Mouse (Mus musculus) cortical plate, adult 2 months (tissue): Measurements from ENCODE around the gene Meox1. TPM values are rescaled to one million over a fixed set of nuclear protein-coding genes. Genes with fewer than 3 reads are reported as not detected.

Experiments
- H3K27ac ChIP-seq: fragments of 200-500 bp; 2 replicates; pipeline ENCODE4 v1.5.1; 2012; ENCODE audit warnings: low read length, control low read depth, inconsistent platforms; ENCODE audit not compliant: insufficient read depth
- H3K4me1 ChIP-seq: fragments of 200-500 bp; 2 replicates; pipeline ENCODE4 v1.6.1; 2011; ENCODE audit warnings: low read length; ENCODE audit not compliant: control insufficient read depth, insufficient read depth
- H3K4me3 ChIP-seq: fragments of 200-500 bp; 2 replicates; pipeline ENCODE4 v1.5.1; 2011; ENCODE audit warnings: mild to moderate bottlenecking, low read length, control low read depth; ENCODE audit not compliant: insufficient read depth
- CTCF ChIP-seq: fragments of 200-500 bp; IDR thresholded peaks from 2 replicates; pipeline ENCODE4 v1.5.1; 2011; ENCODE audit warnings: mild to moderate bottlenecking, control low read depth, low read length; ENCODE audit not compliant: insufficient read depth; ENCODE audit errors: extremely low read depth
- POLR2A ChIP-seq: fragments of 200-500 bp; IDR thresholded peaks from 2 replicates; pipeline ENCODE4 v1.6.1; 2011; ENCODE audit warnings: mild to moderate bottlenecking, low read length, control low read depth; ENCODE audit not compliant: insufficient read depth; ENCODE audit errors: extremely low read depth
- polyA plus RNA-seq: library from polyadenylated mRNA; depleted of rRNA; stranded (reverse); fragments of >200 nt; gene quantifications from 2 replicates; pipeline ENCODE4 v1.2.3, GENCODE M21; 2012

Meox1 gene
- polyA plus RNA-seq, 1 experiment: 0.29 TPM

DNA sequence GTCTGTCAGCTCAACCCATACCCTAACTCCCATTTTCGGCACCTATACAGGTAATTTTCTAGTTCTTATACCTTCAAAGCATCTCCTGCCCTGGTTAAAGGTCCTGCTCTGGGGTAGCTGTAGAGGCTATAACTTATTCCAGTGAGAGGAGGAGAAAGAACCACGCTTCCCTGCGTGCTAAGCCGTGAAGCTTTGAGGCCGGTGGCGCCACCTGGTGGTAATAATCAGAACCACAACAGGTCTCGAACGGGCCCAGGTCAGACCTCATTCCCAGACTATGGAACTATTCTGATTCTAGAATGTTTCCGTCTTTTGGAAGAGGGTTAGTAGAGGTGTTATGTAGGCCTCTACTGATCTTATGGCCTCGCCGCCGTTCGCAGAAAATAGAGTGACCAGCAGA, 10.9 kb upstream of the Meox1 start:
- H3K4me1 ChIP-seq: no peaks in the 10 kb centered on the region
- H3K4me3 ChIP-seq: no peak overlapping the region
- TF ChIP-seq POLR2A (no peak), CTCF (peak; percentile 84)
- no peak overlapping the region for H3K27ac ChIP-seq

DNA sequence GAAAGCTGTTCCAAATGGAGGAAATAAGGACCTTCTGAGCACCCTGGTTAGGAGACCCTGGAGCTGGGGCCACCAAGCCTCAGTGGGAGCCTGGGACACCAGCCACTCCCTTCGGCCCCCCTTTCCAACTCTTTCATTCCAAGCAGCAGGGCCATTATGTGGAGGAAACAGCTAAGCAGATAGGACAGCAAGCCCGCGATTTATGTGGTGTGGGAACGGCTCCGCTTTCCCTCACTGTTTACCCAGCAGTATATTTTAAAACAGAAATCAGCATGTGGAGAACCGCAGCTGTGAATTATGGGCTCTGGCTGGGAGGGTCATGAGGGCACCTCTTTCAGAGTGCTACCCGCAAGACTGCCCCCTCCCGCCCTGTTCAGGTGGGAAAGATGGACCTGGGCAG, 7.1 kb upstream of the Meox1 start:
- no peak overlapping the region for H3K4me3 ChIP-seq
- H3K4me1 ChIP-seq: no peaks in the 10 kb centered on the region
- TF ChIP-seq CTCF: no peak
- no peak for TF ChIP-seq POLR2A
- no peak overlapping the region for H3K27ac ChIP-seq

DNA sequence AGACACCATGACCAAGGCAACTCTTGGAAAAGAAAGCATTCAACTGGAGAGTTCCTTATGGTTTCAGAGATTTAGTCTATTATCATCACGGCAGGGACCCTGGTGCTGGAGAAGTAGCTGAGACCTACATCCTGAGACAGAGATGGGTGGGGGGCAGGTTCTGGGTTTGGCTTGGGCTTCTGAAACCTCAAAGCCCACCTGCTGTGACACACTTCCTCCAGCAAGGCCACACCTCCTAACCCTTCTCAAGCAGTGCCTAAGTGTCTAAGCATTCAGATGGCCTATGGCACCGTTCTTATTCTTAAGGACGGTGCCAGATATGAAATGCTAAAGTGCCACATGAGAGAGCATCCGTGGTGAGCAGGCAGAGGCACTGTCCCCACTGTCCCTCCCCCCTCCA, 4.2 kb upstream of the Meox1 start:
- Histone ChIP-seq H3K27ac (no peak overlapping the region), H3K4me3 (no peak overlapping the region), H3K4me1 (no peaks in the 10 kb centered on the region)
- TF ChIP-seq CTCF: no peak
- no peak for TF ChIP-seq POLR2A

DNA sequence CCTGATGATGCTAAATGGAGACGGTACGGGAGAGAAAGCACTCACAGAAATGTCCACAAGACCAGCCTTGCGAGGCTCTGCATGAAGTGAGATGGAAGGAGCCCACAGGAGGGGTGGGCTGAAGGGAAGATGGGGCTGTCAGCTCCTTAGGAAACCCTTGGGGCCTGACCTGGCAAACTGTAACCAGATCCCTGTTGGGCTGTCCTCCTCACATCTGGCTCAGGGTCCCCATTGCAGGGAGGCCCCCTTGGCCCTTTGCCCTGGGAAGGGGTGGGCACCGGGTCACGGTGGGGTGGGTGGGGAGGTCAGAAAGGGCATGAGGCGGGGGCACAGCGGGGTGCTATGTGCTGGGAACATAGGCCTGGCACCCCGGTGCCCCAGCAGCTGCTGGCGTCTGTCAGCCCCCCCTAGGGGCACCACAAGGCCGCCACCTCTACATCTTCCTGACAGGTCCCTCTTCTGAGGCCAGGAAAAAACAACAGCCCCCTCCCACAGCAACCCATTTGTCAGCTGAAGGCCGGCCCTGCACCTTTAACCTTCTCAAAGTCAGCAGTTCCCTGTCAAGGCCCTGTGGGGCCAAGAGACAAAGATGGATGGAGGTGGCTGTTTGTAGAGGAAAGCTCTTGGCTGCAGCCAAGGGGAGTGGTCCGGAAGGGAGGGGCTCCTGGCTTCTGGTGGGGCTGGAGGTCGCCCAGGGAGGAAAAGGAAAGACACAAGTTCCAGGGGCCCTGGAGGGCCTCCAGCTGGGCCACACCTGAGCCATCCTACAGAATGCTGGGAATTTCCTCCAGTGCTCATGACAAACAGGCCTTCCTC, 2.6 kb upstream of the Meox1 start:
- Histone ChIP-seq H3K4me3 (no peak overlapping the region), H3K4me1 (no peaks in the 10 kb centered on the region), H3K27ac (no peak overlapping the region)
- TF ChIP-seq POLR2A: no peak

DNA sequence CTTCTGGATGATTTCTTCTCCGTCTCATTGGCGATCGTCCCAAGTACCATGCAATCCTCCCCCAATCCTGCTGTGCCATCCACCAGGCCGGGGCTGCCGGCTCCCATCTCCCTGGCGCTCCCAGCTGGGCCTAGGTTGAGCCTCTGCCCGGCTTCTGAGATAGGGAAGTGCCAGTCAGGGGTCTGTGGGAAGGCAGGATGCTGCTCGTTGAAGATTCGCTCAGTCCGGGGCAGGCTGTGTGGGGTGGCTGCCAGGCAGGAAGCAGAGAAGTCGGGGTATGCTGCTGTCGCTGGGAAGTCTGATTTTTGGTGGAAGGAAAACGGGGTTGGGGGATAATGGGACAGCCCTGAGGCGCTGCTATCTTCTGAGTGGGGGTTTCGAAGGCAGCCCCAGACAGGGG, 614 bp downstream of the Meox1 start:
- Histone ChIP-seq H3K4me3 (no peak overlapping the region), H3K4me1 (peaks cover 2% of the 10 kb centered on the region), H3K27ac (no peak overlapping the region)
- TF ChIP-seq POLR2A (no peak), CTCF (no peak)

DNA sequence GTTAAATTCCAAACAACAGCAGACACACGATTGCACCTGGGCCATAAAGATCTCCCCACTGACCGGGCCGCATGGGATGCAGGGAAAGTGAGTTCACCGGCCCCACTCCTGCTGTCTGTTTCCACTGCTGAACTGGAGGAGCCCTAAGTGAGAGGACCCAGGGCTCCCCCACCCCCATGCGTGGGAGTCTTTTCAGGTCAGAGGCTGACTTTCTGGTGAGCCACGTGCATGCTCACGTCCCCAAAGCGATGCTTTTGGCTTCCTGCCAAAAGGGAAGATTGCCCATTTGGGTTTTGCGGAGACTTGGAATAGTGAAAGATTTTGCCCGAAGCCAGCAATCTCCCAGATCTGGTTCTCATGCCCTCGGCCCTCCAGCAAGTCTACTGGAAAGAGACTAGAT, 2.7 kb downstream of the Meox1 start:
- H3K4me1 ChIP-seq: peaks cover 2% of the 10 kb centered on the region
- H3K27ac ChIP-seq: no peak overlapping the region
- H3K4me3 ChIP-seq: no peak overlapping the region
- no peak for TF ChIP-seq CTCF
- no peak for TF ChIP-seq POLR2A

DNA sequence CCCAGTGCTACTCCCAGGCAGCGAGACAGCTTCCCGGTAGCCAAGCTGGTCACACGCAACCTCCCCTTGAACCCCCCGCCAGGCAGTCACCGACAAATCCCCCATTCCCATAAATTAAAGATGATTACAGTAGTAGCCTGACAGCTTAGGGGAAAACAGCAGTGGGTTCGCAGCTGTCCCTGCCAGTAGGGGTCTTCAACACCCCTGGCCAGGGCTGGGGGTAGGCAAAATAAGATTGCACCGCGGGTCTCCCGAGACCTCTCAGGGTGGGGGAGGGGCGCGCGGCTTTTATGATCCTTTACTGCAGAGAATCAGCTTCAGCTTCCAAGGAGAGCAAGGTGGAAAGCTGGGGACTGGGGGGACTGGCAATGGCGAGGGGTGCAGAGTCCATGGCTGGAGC, 4.4 kb downstream of the Meox1 start:
- TF ChIP-seq CTCF: no peak
- TF ChIP-seq POLR2A: no peak
- H3K27ac ChIP-seq: no peak overlapping the region
- H3K4me3 ChIP-seq: no peak overlapping the region
- H3K4me1 ChIP-seq: peaks cover 2% of the 10 kb centered on the region

DNA sequence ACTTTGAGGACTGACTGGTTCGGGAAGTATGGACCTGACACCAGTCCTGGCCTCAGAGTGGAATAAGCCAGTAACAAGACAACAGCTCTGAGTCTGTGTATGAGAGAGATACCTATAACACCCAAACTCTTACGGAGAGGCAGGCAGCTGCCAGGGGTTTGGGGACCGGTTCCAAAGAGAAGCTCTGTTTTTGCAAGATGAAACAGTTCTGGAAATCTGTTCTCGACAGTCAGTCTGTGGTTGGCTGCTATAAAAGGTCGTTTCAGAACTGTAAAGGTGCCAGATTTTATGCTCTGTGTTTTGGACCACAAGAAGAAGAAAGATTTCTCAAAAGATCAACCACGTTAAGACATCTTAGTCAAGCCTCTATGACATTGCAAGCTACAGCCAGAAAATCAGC, 5.4 kb downstream of the Meox1 start:
- no peak overlapping the region for H3K27ac ChIP-seq
- TF ChIP-seq POLR2A (no peak), CTCF (no peak)
- peaks cover 2% of the 10 kb centered on the region for H3K4me1 ChIP-seq
- H3K4me3 ChIP-seq: no peak overlapping the region

DNA sequence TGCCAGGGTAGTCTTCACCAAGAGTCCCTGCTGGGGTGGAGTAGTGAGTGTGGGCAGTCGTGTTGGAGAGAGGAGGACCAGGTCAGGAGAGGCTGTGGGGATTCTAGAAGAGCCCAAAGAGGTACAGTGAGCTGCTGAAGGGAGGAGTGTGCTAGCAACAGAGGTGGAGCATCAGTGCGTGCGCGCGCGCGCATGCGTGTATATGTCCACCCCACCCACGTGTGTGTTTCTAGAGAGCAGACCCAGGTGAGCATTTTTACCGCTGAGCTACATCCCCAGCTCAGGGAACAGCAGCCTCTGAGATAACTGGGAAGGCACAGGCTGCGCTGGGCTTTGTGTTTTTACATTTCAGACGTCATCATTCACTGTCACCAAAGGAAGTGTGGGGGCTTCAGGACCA, 7.7 kb downstream of the Meox1 start:
- H3K4me1 ChIP-seq: peaks cover 4% of the 10 kb centered on the region
- H3K27ac ChIP-seq: no peak overlapping the region
- no peak for TF ChIP-seq CTCF
- H3K4me3 ChIP-seq: no peak overlapping the region

DNA sequence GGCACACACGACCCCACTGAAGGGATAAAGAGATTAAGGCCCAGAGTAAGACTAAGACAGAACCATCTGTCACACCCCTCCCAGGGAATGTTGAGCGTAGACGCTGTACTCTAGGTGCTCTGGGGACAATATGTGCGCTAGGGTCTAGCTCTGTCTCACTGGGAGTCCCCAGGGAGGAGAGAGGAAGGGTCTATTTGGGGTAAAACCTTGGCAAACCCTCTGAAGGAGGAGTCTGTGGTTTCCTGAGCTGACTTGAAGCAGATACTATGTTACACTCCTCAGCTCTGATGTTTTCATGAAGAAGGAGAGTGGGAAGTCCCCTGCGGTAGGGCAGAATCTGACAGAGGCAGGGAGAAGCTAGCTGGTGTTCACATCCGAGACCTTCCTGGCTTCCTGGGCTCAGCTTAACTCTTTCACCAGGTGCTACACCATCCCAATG, 8.3 kb downstream of the Meox1 start:
- no peak for TF ChIP-seq POLR2A
- no peak for TF ChIP-seq CTCF
- peaks cover 4% of the 10 kb centered on the region for H3K4me1 ChIP-seq
- H3K4me3 ChIP-seq: no peak overlapping the region
- H3K27ac ChIP-seq: no peak overlapping the region
